Mouse (Mus musculus) neural tube, embryonic 10.5 days (tissue): ENCODE measurements around the gene Robo1.

Experiments
- DNase-seq: peaks from one replicate; pipeline ENCODE4 v3.0.0-alpha.2; 2017; ENCODE audit warnings: low spot score; ENCODE audit errors: extremely low spot score

Gene Robo1

GRCm38 (mm10) chr16:72993189-72993588 is 685.1 kb downstream of the Robo1 start:
- no peak for DNase-seq

GRCm38 (mm10) chr16:72993594-72993993 is 685.5 kb downstream of the Robo1 start:
- DNase-seq: no peak

- peak; percentile 66 for DNase-seq
These were observed 687.3 kb downstream of the Robo1 start for GRCm38 (mm10) chr16:72995251-72995954.

DNA sequence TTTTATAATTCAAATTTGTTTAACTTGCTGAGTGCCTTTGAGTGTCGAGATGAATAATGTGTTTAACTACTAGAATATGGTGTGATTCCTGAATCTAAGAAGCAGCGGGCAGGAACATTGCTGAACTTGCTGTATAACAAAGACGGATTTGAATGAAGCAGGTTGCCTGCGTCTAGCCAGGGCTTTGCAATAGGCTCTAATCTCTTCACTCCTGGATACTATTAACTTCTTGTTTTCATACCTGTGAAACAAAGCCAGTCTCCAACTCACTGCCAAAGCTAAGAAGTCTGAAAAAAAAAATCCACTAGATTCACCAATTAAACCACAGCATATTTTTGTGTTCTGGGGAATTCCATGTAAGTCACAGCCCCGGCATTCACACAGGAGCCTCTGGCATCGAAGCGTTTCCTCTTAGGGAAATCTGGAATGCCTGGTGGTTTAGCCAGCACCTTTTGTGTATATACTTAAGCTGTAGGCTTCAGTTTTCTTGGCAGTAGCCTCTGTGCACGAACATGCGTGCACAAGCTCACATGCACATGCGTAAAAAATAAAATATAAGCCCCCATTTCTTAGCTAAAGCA is 687.9 kb downstream of the Robo1 start:
- no peak for DNase-seq

DNA sequence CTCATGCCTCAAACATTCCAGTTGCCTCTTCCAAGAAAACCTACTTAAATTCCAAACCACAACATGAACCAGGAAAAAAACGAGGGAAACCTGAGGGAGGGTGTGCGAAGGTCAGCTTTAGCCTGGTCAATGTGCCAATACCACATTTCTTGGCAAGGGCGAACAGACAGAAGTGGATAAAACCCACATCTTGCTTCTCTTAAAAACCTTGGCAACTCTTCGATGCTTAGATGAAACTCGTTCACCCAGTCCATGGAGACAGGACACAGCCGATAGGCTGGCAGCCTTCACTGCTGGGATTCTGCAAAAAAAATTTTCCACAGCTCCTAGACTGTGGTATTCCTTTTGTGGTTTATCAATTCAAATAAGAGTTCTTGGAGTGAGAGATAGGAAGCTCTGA is 690.6 kb downstream of the Robo1 start:
- no peak for DNase-seq

- DNase-seq: no peak
These were observed 694.6 kb downstream of the Robo1 start for GRCm38 (mm10) chr16:73002685-73003084.

- no peak for DNase-seq
These were observed 696.5 kb downstream of the Robo1 start for GRCm38 (mm10) chr16:73004601-73005000.

DNA sequence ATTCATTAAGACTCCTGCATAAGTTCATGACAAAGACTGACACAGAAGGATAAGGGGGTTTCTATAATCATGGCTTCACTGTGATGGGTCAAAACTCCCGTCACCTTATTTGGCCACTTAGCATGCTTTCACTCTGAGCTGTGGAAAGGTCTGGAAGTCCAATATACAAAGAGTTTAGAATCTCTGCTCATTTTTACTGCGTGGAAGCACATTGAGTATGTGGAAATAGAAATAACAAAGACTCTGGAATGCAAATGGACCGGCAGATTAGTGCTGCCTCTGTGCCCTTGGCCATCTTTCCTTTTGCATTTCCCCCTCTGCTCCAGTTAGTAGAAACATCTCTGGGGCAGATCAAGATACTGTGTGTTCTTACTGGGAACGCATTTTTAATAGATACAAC is 697.7 kb downstream of the Robo1 start:
- DNase-seq: no peak

DNA sequence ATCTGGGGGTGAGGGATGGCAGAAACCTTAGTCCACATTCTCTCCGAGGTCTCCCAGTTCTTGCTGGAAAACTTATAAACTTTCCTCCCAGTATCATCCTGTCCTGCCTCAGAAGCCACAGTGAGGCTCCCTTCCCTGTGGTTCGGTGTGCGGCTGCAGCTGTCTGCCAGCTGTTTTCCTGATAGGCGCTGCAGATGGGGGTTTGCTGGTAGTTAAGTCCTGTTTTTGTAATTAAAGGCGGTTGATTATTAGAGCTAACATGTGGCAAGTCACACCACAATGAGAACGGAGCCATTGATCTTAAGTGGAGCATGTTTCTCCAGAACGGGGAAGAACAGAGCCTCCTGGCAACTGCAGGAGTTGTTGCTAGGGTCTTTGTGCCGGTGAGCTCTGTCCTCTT is 699.3 kb downstream of the Robo1 start:
- DNase-seq: peak; percentile 45

DNA sequence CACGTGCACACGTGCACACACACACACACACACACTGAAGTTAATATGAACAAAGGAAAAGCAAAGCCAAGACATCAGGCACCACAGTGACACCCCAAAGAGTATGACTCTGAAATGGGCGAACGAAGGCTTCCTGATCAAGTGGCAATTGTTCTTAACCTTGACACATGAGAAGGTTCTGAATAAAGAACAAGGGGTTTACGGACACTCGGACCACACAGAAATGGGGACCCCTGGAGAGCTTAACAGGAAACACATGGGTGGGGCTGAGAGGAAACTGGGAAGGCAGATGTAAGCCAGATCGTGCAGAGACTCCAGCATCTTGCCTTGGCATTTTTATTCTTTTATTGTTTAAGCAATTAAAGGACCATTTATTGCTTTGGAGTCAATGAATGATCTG is 703.2 kb downstream of the Robo1 start:
- no peak for DNase-seq

- no peak for DNase-seq
These were observed 704.8 kb downstream of the Robo1 start for GRCm38 (mm10) chr16:73012926-73013325.

DNA sequence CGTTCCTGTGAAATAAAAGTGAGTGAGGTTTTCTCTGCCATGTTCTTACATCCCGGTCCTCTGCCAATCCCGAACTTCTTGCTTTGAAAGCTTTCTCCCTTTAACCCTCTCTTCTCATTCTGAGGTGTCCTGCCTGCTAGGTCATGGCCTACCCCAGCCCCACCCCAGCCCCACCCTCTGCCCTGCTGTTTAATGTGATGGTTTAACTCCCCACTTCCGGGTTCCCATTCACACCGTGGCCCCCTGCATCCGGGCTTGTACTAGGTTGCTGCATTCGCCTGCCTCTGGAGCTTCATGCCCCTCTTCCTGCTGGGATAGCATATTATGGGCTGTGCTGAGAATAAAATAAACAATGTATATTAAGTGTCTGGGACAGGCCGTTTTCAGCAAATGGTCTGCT is 706.4 kb downstream of the Robo1 start:
- no peak for DNase-seq

- no peak for DNase-seq
These were observed 707.9 kb downstream of the Robo1 start for GRCm38 (mm10) chr16:73015976-73016375.

GRCm38 (mm10) chr16:73016801-73017200 is 708.7 kb downstream of the Robo1 start:
- no peak for DNase-seq

DNA sequence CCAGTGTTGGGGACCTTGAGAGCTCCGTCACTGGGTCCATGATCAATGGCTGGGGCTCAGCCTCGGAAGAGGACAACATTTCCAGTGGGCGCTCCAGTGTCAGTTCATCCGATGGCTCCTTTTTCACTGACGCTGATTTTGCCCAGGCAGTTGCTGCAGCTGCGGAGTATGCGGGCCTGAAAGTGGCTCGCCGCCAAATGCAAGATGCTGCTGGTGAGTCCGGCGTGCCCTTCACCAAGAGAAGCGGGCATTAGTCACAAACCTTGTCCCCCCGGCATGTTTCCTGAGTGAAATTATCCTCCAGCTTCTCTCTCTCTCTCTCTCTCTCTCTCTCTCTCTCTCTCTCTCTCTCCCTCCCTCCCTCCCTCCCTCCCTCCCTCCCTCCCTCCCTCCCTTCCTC is 716.2 kb downstream of the Robo1 start:
- no peak for DNase-seq

GRCm38 (mm10) chr16:73027692-73028091 is 719.6 kb downstream of the Robo1 start:
- DNase-seq: no peak

DNA sequence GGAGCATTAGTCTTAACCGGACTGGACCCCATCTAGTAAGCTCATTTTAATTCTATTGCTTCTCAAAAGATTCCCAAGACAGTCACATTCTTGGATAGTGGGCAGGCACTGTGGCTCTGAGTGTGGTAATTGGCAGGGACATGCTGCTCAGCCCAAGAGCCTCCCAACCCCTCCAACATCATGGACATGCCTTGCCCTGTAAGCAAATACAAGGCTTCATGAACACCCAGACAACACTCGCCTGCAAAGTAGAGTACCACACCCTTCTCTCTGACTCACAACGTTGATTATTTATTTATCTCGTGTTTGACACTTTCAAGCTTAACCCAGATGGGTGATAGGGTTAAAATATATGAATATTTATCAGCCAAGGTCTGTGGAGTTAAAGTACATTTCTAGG is 722.9 kb downstream of the Robo1 start:
- DNase-seq: no peak

GRCm38 (mm10) chr16:73035210-73035985 is 727.3 kb downstream of the Robo1 start:
- no peak for DNase-seq

- no peak for DNase-seq
These were observed 730.4 kb downstream of the Robo1 start for GRCm38 (mm10) chr16:73038552-73038951.

- DNase-seq: no peak
These were observed 754.4 kb downstream of the Robo1 start for GRCm38 (mm10) chr16:73062461-73062860.

DNA sequence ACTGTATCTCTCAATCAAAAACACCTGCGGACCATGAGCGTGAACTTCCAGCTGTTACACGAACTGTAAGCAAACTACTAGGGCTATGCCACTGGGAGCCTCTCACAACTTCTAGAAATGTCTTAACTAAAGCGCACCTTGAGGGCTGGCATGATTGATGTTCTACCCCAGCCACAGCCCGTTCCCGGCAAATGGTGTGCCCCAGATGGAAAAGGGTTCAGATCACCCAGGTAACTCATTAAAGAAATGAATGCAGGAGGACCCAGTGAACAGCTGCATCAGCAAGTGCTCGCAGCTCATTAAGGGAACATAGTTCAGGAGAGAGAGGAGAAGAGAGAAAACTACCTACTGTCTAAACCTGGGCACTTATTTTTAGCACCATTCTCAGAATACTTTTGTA is 759.7 kb downstream of the Robo1 start:
- DNase-seq: no peak

DNA sequence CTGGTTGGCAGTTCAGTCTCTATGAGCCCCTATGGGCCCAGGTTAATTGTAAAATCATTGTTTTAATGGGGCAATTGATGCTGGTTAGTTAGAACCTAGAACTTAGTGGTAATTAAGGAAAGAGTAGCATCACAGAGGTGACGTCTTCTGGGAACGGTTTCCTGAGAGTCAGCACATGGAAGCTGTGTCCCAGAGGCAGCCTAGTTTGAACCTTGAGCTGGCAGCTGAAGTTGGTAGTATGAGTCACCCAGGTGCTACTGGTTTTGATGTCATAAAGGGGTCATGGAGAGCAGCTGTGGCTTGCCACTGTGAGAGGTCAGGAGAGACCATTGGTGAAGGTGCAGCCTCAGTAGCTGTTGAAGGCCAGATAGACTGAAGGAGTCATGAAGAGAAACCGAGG is 763.9 kb downstream of the Robo1 start:
- no peak for DNase-seq

DNA sequence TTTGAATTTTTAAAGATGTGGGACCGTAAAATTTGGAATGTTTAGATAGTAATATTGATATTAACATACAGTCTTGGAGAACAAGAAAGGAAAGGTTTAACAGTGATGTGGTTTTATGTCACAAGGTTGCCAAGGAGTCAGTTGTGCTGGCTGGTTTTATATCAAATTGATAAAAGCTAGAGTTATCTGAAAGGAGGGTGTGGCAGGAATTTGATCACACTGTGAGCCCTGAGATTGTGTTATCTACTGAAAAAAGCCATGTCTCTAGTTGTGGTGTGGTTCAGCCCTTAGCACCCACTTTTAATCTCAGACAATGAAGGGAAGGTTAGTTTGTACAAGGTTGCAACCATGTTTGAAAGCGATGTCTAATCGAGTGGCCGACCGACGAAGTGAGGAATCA is 764.8 kb downstream of the Robo1 start:
- no peak for DNase-seq
